Mouse (Mus musculus) layer of hippocampus, postnatal 10 days (tissue): ENCODE results near the gene Hist1h2bk. TPM values are rescaled to one million over a fixed set of nuclear protein-coding genes. Genes with fewer than 3 reads are reported as not detected.

Experiments
- microRNA-seq, 2 experiments: library from miRNA; unstranded; fragments of <30 nt; microRNA quantifications; one replicate each; pipeline ENCODE4 v1.2.0; 2021
- total RNA-seq, 2 experiments: library from RNA; stranded (reverse); gene quantifications; 2 replicates each; pipeline ENCODE4 v1.2.3; 2021

Hist1h2bk gene
- total RNA-seq, 2 experiments from 2014 or later, result 73.9 to 80.0 TPM

Small RNA genes within 50 kb of the gene (microRNA-seq; reads per million reads assigned to microRNA genes)
- gene Gm26300, result 0 reads per million in 2 experiments
- 0 reads per million in 2 experiments for gene Gm44390
- 0 reads per million in 2 experiments for gene Gm44486

Other genes starting within 250 kb of the Hist1h2bk start
- 10 to 100 TPM; 11.0 to 16.4 TPM for gene Hist1h2an, start 248.7 kb upstream of the Hist1h2bk start, total RNA-seq
- gene Hist1h2bp, start 248.4 kb upstream of the Hist1h2bk start, total RNA-seq, result 10 to 100 TPM; 22.4 to 23.5 TPM
- 10 to 100 TPM; 52.8 to 66.3 TPM for gene Hist1h2bq, start 225.7 kb upstream of the Hist1h2bk start, total RNA-seq
- 10 to 100 TPM; 36.4 to 41.0 TPM for gene Hist1h2ao, start 225.4 kb upstream of the Hist1h2bk start, total RNA-seq
- 100 to 1,000 TPM; 214 to 219 TPM for gene Hist1h4m, start 224.1 kb upstream of the Hist1h2bk start, total RNA-seq
- gene Hist1h4n, start 203.7 kb upstream of the Hist1h2bk start, total RNA-seq, result 10 to 100 TPM; 22.0 to 32.1 TPM
- gene Hist1h2ap, start 202.4 kb upstream of the Hist1h2bk start, total RNA-seq, result 10 to 100 TPM; 67.2 to 82.7 TPM
- gene Hist1h2br, start 202.1 kb upstream of the Hist1h2bk start, total RNA-seq, result 10 to 100 TPM; 52.5 to 64.9 TPM
- gene Zfp184, start 90.8 kb upstream of the Hist1h2bk start, total RNA-seq, result 1 to 10 TPM; 5.1 to 6.0 TPM
- gene Pom121l2, start 54.7 kb upstream of the Hist1h2bk start, total RNA-seq, result under 1 TPM; 0.22 to 0.23 TPM
- not detected for gene Prss16, start 26.1 kb upstream of the Hist1h2bk start, total RNA-seq
- gene Hist1h2ah, start 302 bp upstream of the Hist1h2bk start, total RNA-seq, result 10 to 100 TPM; 64.1 to 78.6 TPM
- gene Hist1h4i, start 5.5 kb downstream of the Hist1h2bk start, total RNA-seq, result 10 to 100 TPM; 51.2 to 53.7 TPM
- 10 to 100 TPM; 33.8 to 36.8 TPM for gene Hist1h2ag, start 7.1 kb downstream of the Hist1h2bk start, total RNA-seq
- 10 to 100 TPM; 29.4 to 36.1 TPM for gene Hist1h2bj, start 7.3 kb downstream of the Hist1h2bk start, total RNA-seq
- gene Vmn1r188, start 48.6 kb downstream of the Hist1h2bk start, total RNA-seq, result not detected
- gene Vmn1r189, start 70.0 kb downstream of the Hist1h2bk start, total RNA-seq, result not detected
- not detected for gene Vmn1r191, start 148.1 kb downstream of the Hist1h2bk start, total RNA-seq
- not detected for gene Vmn1r192, start 155.3 kb downstream of the Hist1h2bk start, total RNA-seq
- gene Vmn1r193, start 187.3 kb downstream of the Hist1h2bk start, total RNA-seq, result not detected
- not detected for gene Vmn1r194, start 208.3 kb downstream of the Hist1h2bk start, total RNA-seq
- not detected for gene Vmn1r195, start 234.7 kb downstream of the Hist1h2bk start, total RNA-seq